Mouse (Mus musculus): ENCODE measurements around the gene Hmcn2. TPM values are rescaled to one million over a fixed set of nuclear protein-coding genes. Genes with fewer than 3 reads are reported as not detected.

Gene Hmcn2
- polyA plus RNA-seq, 1 experiment = 26.8 TPM

- DNase-seq (ENCODE audit: low read depth) = no peak
Measured at GRCm38 (mm10) chr2:31482914-31483575, 168.8 kb downstream of the Hmcn2 start.

- no peak for DNase-seq (ENCODE audit: low read depth)
Measured at GRCm38 (mm10) chr2:31484187-31484586, 170.0 kb downstream of the Hmcn2 start.

GRCm38 (mm10) chr2:31489166-31489565 is 175.0 kb downstream of the Hmcn2 start:
- no peak for DNase-seq (ENCODE audit: low read depth)

GRCm38 (mm10) chr2:31490556-31490955 is 176.3 kb downstream of the Hmcn2 start:
- DNase-seq (ENCODE audit: low read depth) = no peak

- DNase-seq (ENCODE audit: low read depth) = no peak
Measured at GRCm38 (mm10) chr2:31492308-31492707, 178.1 kb downstream of the Hmcn2 start.

GRCm38 (mm10) chr2:31493243-31493642 is 179.0 kb downstream of the Hmcn2 start:
- no peak for DNase-seq (ENCODE audit: low read depth)

- DNase-seq (ENCODE audit: low read depth) = no peak
Measured at GRCm38 (mm10) chr2:31494315-31494714, 180.1 kb downstream of the Hmcn2 start.

GRCm38 (mm10) chr2:31495046-31495476 is 180.8 kb downstream of the Hmcn2 start:
- DNase-seq (ENCODE audit: low read depth) = no peak

GRCm38 (mm10) chr2:31496141-31496540 is 181.9 kb downstream of the Hmcn2 start:
- no peak for DNase-seq (ENCODE audit: low read depth)

GRCm38 (mm10) chr2:31497113-31497512 is 182.9 kb downstream of the Hmcn2 start:
- no peak for DNase-seq (ENCODE audit: low read depth)

GRCm38 (mm10) chr2:31497635-31498034 is 183.4 kb downstream of the Hmcn2 start:
- no peak for DNase-seq (ENCODE audit: low read depth)

- no peak for DNase-seq (ENCODE audit: low read depth)
Measured at GRCm38 (mm10) chr2:31499327-31500291, 185.4 kb downstream of the Hmcn2 start.

- no peak for DNase-seq (ENCODE audit: low read depth)
Measured at GRCm38 (mm10) chr2:31500292-31501204, 186.3 kb downstream of the Hmcn2 start.

- no peak for DNase-seq (ENCODE audit: low read depth)
Measured at GRCm38 (mm10) chr2:31501448-31502130, 187.4 kb downstream of the Hmcn2 start.

- DNase-seq (ENCODE audit: low read depth) = no peak
Measured at GRCm38 (mm10) chr2:31502616-31503522, 188.7 kb downstream of the Hmcn2 start.

- no peak for DNase-seq (ENCODE audit: low read depth)
Measured at GRCm38 (mm10) chr2:31505472-31505871, 191.3 kb downstream of the Hmcn2 start.

- DNase-seq (ENCODE audit: low read depth) = no peak
Measured at GRCm38 (mm10) chr2:31508851-31509250, 194.6 kb downstream of the Hmcn2 start.

All from gonadal fat pad, adult 2 months (tissue).